Mouse (Mus musculus) gastrocnemius, adult 18-20 months (tissue): ENCODE data around the gene Gtf2f2. TPM values are rescaled to one million over a fixed set of nuclear protein-coding genes. Genes with fewer than 3 reads are reported as not detected.
"Not testable (repeated sequence)": the region's sequence is repeated elsewhere in the genome, so short reads cannot be mapped to it uniquely, and the experiment has no call there.

Experiments used
- DNase-seq: peaks from one replicate; pipeline ENCODE4 v3.0.0; 2021; ENCODE audit warnings: low spot score
- total RNA-seq, 2 experiments: library from RNA; stranded (reverse); gene quantifications; 2 replicates each; pipeline ENCODE4 v1.2.3; 2021

Gtf2f2 gene
- total RNA-seq, 2 experiments from 2014 or later, result 11.9 to 13.1 TPM

DNA sequence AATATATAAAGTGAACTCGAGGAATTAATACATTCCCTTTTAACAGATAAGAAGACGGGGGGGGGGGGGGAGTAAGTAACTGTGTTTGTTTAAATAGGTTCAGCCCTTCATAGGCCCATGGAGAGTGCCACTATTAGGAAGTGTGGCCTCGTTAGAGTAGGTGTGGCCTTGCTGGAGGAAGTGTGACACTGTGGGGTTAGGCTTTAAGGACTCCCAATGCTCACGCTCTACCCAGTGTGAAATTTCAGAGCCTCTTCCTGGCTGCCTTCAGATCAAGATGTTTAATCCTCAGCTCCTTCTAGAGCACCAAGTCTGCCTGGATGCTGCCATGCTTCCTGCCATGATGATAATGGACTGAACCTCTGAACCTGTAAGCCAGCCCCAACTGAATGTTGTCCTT lies 8.9 kb downstream of the Gtf2f2 start:
- no peak for DNase-seq

DNA sequence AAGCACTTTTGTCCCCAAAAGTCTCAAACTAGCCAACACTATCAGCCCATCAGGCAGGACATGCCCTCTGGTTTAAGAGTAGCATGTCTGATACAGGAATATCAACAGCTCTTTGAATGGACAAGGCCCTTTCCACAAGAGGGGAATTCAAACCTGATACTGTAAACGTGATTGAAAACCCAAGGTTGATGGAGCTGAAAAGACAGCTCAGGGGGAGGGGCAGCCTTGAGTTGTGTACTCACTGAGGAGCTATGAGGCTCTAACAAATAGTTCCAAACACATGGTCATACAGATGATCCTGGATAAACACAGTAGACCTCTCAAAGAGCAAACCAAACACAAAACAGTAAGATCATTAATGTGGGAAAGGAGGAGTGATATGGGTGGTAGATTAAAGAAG lies 12.6 kb downstream of the Gtf2f2 start:
- no peak for DNase-seq

DNA sequence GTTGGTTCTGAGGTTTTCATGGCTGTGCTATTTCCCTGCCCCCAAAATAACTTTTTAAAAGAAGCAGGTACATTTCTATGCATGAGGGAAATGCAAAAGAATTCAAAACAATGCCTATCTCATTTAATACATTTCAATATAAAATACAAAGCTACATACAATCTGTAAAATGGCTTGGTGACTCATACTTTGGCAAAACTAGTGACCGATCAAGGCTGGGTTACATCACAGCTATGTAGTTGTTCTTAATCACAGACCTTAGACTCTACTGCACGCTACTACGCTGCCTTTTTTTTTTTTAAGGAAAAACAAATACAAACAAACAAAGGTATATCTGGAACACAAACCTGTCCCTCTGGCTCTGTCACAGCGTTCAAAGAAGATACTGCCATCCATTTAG lies 18.3 kb downstream of the Gtf2f2 start:
- no peak for DNase-seq

DNA sequence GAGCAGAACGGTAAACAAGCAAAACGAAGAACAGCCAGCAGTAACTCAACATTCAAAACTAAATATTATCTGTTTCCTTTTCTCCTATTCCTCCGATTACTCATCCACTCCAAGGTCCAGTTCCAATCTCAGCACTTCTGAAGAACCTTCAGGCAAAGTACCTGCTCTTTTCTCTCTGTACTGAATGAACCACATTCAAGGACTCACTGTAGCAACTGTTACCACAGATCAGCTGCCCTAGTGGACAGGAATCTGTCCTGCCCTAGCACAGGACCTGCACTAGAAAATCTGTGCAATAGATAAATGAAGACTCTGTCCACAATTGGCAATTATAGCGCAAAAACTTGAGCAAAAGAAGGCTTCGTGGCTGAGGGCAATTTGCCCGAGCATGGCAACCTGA lies 19.7 kb downstream of the Gtf2f2 start:
- DNase-seq, result no peak

DNA sequence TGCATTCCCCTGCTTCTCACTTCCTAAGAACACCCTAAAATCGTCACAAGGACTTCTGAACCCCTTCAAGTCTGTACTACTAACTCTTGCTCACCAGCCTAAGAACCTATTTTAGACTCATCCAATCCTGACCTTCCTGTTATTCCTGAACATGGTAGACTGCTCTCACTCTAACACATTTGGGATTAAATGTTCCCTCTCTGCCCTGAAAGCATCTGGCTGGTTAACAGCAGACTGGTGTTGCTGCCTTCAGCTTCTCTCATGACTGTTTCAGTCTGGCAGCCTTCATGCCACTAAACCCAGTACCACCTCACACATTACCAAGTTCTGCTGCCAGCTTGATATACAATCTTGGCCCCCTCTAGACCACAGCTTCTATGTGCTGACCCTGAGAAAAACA lies 21.5 kb downstream of the Gtf2f2 start:
- no peak for DNase-seq

DNA sequence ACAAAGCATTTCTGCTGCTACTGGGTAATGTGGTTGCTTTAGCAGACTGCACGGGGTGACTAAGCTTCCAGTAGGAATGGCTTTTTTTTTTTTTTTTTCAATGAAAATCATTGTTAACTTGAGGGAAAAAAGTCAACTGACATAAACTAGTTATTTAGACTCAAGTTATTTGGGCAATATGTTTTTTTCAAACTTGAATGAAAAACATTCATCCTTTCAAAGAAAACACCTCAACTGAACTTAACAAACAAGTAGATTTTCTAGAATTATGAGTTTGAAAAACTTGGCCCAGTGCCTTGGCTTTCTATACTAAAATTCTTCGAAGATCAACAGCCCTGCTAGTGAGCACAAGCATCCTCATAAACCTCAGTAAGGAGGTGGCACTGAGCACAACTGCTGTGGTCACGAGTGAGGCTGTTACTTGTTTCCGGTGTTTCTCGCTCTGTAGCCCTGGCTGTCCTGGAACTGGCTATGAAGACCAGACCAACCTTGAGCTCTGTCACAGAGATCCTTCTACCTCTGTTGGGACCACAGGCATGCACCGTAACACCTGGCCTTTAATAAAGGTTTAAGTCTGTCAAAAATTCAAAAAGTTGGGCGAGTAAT lies 23.7 kb downstream of the Gtf2f2 start:
- no peak for DNase-seq

DNA sequence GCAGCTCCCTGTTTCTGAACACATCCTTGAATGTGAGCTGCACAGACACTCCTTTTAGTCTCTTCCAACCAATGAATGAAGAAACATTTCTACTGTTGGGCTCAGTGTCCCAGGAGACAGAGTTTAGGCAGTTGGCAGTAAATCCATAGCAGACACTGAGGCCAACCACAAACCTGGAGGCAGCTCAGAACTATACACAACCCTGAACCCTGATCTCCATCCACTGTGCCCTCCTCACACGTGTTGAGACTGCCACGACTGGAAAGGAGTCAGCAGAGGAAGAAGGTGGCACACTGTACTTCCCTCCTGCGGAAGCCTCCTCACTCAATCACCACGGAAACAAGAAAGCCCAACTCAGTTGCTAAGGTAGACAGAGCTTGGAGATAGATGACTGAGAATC lies 25.6 kb downstream of the Gtf2f2 start:
- DNase-seq, result no peak

DNA sequence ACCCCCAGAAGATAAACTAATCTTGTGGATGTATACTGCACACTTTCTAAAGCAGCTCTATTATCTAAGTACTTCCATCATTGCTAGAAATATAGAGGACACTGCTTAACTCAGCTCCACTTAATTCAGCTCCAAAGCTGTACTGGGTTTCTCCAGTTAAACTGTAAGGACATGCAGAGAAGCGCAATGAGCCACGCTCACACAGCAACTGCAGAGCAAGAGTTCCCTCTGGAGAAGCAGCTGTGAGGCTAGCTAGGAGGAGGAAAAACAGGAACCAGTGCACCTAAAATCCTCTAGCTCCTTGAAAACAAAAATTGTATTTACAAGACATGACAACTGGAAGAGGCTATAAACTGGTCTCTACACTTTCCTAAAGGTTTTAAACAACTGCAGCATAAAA lies 26.8 kb downstream of the Gtf2f2 start:
- no peak for DNase-seq

DNA sequence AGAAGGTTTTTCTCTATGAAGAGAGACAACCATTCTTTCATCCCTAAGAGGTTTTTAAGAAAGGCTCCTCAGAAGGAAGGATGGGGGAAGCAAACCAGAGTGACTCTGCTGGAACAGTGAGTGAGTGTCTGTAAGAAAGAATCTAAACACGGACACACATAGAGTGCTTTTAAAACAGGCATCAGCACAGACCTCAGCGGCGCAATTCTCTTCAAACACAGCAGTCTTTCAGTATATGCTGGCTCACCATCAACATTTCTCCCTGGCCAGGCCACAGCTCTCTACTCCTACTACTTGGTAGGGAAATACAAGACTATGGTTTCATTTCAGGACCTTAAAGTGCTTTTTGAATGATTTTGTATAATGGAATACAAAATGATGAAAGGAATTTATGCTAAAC lies 29.4 kb downstream of the Gtf2f2 start:
- DNase-seq, result no peak

DNA sequence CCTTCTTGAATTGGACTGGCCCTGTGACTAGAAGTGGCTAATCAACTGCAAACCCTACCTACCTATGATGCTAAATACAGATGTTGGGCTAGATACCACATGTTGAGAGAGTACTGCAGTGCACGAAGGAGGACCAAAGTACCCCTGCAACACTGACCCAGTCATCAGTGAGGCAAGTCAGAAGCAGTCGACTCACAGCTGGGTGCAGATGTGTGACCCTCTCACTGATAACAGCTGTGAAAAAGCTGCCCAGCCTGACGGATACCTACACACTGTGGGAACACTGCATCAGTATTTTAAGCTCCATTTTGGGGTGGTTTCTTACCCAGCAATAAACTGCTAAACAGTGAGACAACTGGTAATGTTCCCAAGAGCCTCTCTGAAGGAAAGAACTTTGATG lies 34.6 kb downstream of the Gtf2f2 start:
- no peak for DNase-seq

DNA sequence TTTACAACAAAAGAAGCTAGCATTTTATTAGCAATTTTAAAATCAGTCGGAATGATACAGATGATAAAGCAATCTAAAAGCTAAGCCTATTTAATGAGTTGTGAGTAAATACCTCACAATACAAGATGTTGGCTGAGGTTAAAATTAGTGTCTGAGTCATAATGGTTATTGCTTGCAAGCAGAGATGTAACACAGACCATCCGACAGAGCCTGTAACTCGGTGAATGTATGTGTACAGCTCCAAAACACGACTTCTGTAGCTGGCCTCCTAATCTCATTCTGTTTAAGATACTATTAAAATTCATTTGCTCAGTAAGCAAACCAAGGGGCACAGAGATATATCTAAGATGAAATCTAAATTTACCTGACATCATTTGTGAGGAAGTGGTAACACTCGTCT lies 43.4 kb downstream of the Gtf2f2 start:
- DNase-seq, result no peak

DNA sequence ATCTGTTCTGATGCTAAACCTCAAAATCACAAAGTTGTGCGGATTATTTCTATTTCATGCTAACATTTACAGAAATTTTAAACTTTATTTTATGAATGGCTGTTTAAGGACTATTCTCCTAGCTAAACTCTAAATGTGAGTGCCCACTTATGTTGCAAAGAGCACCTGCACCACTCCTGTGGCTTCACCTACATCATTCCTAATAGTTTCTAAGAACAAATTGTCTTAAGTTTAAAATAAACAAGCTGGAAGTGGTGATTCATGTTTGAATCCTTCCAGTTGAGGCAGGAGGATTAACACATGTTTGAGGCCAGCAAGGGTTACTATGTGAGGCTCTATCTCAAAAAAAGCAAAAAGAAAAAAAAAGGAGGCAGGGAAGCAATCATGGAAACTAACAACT lies 46.2 kb downstream of the Gtf2f2 start:
- DNase-seq, result no peak

DNA sequence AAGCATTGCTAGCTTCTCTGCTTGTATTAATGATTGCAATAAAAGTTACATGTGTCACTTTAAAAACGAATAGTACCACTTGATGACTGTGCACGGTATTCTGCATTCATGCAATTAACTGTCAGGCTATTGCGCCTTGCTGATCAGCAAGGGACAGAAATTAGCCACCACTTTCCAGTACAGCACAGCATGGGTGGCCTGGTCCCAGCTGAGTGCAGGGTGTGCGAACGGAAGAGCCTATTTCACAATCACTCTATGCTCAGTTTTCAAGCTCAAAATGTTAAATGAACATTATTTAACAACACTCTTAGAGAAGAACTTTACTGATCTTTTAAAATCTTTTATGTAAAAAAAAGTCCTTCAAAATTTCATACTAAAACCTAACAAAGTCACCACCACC lies 46.7 kb downstream of the Gtf2f2 start:
- DNase-seq, result no peak

DNA sequence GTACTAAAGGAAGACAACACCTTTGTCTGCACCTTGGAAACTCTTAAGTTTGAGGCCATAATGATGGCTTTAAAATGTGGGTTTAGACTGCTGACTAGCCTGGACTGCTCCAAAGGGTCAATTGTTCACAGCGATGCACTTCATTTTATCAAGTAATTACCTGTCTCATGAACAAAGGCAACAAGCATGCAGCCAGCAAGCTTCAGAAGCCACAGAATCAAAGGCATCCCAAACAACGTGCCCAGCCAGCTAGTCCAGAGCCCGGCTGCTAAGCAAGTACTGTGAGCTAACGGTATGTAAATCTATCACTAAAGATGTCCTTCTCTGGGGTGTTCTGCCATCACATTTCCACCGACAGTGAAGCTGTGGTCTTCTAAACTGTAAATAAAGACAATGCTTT lies 47.5 kb downstream of the Gtf2f2 start:
- no peak for DNase-seq

DNA sequence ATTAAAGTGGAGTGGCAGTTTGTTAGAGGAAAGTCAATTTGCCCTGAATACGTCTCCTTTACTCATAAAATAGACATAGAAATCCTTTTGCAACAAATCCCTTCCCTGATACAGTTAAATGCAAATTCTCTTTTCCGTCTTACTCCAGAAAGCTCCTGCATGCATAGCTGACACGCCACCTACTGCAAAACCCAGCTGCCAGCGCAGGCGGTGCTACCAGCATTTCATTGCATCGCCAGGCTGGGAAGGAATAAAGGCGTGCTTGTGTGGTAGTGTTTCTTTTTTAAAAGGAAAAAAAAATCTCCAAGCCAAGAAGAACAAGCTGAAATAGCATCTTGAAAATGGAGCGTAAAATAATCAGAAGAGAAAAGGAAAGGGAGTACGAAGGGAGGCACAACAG lies 48.4 kb downstream of the Gtf2f2 start:
- no peak for DNase-seq

DNA sequence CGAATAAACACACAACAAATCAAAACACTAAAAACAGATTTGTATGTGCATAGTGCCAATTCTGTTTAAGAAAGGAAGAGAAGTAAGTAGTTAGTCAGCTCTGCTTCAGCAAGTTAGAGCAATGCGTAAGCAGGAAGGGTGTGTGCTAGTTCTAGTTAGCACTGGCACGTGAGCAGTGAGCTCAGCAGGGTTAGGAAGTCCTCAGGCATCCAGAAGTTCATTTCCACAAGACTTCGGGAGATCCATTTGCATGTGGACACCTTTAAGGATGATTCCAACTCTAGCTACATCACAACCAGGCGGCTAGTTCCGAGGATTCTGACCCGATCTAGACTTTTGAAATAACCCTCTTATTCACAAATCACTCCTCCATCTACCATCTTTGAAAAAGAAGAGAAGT lies 55.9 kb downstream of the Gtf2f2 start, which contains the start of gene Kctd4:
TSS of gene Kctd4 (plus strand) at position 244 of the 400 bp plus-strand sequence.
- no peak for DNase-seq

DNA sequence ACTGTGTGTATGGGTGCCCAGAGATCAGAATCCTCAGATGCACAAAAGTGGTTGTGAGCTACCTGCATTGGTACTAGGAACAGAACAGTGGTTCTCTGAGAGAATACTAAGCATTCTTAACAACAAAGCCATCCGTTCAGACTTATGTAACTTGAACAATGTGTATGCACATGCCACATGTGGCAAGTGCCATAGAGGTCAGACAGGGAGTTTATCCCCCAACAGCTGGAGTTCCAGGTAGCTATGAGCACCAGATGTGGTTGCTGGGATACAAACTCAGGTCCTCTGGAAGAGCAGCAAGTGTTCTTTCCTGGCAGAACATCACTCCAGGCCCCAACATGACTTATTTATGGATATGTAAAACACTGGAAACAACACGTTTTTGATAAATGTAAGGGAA lies 57.7 kb downstream of the Gtf2f2 start:
- no peak for DNase-seq

DNA sequence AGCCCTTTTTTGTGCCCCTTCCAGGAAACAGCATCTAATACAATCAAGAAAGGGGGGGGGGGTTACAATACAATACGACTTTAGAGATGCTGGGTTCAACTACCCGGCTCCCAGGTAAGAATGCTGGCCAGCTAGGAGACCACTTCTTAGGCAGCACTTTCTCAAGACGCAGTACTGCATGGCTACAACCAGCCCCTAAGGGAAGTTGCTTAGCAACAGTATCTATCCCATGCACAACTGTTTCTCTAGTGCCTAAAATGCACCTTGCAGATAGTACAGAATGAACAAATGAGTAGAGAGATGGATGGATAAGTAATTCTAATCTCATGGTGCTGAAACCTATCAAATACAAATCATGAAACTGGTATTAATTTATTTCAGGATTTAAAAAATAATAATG lies 63.0 kb downstream of the Gtf2f2 start:
- DNase-seq, result no peak

DNA sequence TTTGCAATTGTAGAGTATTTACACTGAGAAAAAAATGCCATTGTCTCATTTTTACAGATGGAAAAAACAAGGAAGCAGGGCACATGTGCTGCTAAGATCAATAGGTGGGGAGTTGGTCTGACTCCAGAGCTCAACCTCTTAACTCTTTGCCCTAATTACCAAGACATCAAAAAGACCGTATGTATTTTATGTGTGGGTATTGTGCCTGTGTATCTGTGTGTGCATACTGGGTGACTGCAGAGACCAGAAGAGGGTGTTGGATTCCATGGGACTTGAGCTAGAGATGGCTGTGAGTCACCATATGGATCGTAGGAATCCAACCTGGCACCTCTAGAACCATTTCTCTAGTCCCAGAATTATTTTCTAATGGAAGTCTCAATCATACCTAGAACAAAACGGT lies 68.3 kb downstream of the Gtf2f2 start:
- DNase-seq, result no peak

DNA sequence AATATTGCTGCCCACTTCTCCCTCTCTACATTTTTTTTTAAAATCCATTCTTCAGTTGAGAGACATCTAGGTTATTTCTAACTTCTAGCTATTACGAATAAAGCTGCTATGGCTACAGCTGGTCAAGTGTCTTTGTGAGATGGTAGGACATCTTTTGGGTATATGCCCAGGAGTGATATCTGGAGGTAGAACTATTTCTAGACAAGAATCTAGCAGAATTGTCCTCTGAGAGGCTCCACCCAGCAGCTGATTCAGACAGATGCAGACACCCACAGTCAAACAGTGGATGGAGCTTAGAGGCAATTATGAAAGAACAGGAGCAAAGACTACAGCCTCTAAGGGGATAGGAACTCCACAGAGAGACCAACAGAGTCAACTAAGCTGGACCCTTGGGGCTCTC lies 69.2 kb downstream of the Gtf2f2 start:
- no peak for DNase-seq

DNA sequence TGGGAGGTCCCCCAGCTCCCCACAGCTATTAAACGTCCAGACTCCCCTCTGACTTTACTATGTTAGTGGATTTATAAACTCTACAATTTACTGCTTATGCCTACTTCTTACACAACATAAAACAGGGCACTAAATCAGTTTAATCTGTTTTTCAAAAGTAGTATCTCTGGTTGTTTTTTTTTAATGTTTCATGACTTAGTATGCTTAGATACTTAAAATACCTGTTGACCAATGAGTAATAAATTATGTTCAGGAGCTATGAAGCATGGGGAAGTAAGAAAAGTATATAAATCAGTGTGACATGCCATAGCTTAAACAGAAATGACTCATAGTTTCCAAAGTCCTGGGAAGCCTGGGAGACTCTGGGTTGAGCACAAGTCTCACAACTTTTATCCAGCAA lies 73.0 kb downstream of the Gtf2f2 start:
- no peak for DNase-seq

DNA sequence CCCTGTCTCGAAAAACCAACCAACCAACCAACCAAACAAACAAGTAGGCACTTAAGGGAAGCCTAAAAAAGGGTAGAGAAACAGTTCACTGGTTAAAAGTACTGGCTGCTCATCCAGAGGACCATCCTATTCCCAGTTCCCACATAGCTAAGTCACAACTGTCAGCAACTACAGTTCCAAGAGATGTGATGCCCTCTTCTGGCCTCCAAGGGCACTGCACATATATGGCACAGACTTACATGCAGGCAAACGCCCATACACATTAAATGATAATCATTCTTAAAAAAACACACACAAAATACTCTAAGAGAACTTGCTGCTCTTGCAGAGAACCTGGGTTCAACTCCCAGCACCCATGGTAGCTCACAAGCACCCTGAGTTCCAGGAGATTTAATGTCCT lies 76.3 kb downstream of the Gtf2f2 start:
- no peak for DNase-seq

DNA sequence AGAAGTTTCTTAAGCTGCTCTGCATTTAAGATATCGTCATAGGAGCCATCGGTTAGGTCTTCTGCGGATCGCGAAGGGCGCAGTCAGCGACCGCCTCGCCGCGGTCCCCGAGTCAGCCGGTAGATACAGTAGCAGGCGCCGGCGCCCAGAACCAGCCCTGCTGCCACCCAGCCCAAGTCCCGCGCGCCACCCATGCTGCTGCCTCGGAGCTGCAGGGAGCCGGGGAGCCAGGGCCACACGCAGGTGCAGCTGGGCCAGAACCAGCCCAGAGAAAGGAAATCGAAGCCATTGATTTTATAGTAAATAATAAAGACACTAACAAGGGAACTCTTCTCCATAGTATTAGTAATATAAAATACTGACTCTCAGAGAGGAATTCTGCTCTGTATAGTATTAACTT lies 79.4 kb downstream of the Gtf2f2 start:
- DNase-seq, result no peak

DNA sequence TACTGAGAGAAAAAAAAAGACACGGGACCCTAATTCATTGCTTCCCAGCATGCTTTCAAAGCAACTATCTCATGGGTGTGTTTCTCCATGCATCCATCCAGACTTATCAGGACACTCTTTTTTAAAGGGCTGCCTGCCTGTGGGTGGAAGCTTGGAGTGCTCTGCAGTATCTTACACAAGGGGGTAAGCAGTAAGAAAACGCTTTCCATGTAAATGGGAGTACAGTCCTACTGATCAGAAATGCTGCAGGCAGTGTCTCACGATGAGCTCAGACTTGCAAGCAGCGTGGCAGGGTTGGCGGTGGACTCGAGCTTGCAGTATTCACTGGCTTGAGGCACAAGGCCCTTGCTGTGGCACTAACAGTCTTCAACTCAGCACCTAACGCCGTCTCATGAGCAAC lies 81.0 kb downstream of the Gtf2f2 start:
- DNase-seq, result not testable (repeated sequence)
